Mouse (Mus musculus) midbrain, embryonic 12.5 days (tissue): Measurements from ENCODE around the gene Qtrt2. TPM values are rescaled to one million over a fixed set of nuclear protein-coding genes. Genes with fewer than 3 reads are reported as not detected.

Experiments used
- ATAC-seq: fragments of 200-750 bp; cut with Nextera tagmentation; 2 replicates; pipeline ENCODE4 v1.8.0; 2017; ENCODE audit warnings: low read depth, moderate TSS enrichment, moderate library complexity; ENCODE audit not compliant: low FRiP score
- H3K27ac ChIP-seq: fragments of 300-500 bp; sonication (generic); replicated peaks from 2 replicates; pipeline ENCODE4 v1.5.1; 2016; ENCODE audit warnings: mild to moderate bottlenecking
- H3K27me3 ChIP-seq: fragments of 300-500 bp; sonication (generic); 2 replicates; pipeline ENCODE4 v1.6.1; 2016; ENCODE audit warnings: mild to moderate bottlenecking
- H3K36me3 ChIP-seq: fragments of 300-500 bp; sonication (generic); 2 replicates; pipeline ENCODE4 v1.6.1; 2016
- H3K4me1 ChIP-seq: fragments of 300-500 bp; sonication (generic); 2 replicates; pipeline ENCODE4 v1.6.1; 2016
- H3K4me2 ChIP-seq: fragments of 300-500 bp; sonication (generic); replicated peaks from 2 replicates; pipeline ENCODE4 v1.6.1; 2016; ENCODE audit warnings: mild to moderate bottlenecking, moderate library complexity
- H3K4me3 ChIP-seq: fragments of 300-500 bp; sonication (generic); 2 replicates; pipeline ENCODE4 v1.5.1; 2016; ENCODE audit warnings: mild to moderate bottlenecking
- H3K9ac ChIP-seq: fragments of 300-500 bp; sonication (generic); replicated peaks from 2 replicates; pipeline ENCODE4 v1.6.1; 2016; ENCODE audit warnings: mild to moderate bottlenecking, moderate library complexity
- H3K9me3 ChIP-seq: fragments of 300-500 bp; sonication (generic); 2 replicates; pipeline ENCODE4 v1.6.1; 2016; ENCODE audit warnings: mild to moderate bottlenecking
- WGBS: fragments of 180-500 bp; shearing (Covaris S2); methylation state at CpG from one replicate; pipeline ENCODE4 v1.1.7; 2016; 5-methylcytosine and 5-hydroxymethylcytosine counted together
- polyA plus RNA-seq: library from polyadenylated mRNA; unstranded; fragments of >200 nt; fragmentation: Nextera tagmentation; extraction: Ambion mirVana; gene quantifications from 2 replicates; pipeline ENCODE4 v1.2.1, GENCODE M21; 2016

Gene Qtrt2
- polyA plus RNA-seq, 1 experiment from 2014 or later = 30.3 TPM

DNA sequence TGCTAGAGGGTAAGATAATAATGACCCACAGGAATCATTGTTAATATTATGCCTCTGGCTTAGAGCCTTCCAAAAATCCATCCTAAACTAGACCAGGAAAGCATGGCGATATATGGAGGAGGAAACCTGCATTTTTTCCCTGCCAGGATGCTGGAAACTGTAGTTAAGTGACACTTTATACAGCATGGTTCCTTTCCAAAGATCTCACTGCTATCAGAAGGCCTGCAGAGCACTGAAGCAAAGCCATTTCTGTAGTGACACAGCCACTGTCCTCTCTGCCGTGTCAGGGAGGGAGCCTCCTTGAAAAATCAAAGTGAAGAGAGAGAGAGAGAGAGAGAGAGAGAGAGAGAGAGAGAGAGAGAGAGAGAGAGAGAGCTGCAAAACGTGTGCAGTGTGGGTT lies 4.0 kb downstream of the Qtrt2 start:
- no peaks in the 10 kb centered on the region for H3K9me3 ChIP-seq
- H3K36me3 ChIP-seq = no peaks in the 10 kb centered on the region
- H3K9ac ChIP-seq = no peak overlapping the region
- no peak overlapping the region for H3K4me2 ChIP-seq
- 41% methylated on average over 3 of the region's 3 CpGs for WGBS
- H3K4me3 ChIP-seq = no peak overlapping the region
- H3K27ac ChIP-seq = no peak overlapping the region
- H3K27me3 ChIP-seq = no peaks in the 10 kb centered on the region
- ATAC-seq = peak; percentile 27; the same call in 1 of the 2 replicates
- H3K4me1 ChIP-seq = no peaks in the 10 kb centered on the region; the same call in 1 of the 2 replicates

DNA sequence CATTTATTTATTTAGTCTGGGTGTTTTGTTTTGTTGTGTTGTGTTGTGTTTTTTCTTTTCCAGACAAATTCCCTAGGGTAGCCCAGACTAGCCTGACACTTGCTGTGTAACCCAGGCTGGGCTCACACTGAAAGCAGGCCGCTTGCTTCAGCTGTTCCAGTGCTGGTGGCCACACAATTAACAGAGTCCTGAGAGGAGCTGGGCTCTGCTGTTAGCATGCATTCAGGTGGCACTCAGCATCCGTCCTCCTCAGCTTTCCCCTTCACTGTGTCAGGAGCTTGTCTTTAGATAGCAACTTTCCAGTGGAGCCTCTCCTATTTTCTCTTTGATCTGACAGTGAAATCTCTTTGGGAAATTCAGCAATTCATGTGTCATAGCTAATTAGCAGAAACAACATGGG lies 4.6 kb downstream of the Qtrt2 start:
- Histone ChIP-seq H3K4me1 (no peaks in the 10 kb centered on the region; the same call in 1 of the 2 replicates), H3K36me3 (no peaks in the 10 kb centered on the region), H3K4me3 (no peak overlapping the region), H3K4me2 (no peak overlapping the region), H3K9me3 (no peaks in the 10 kb centered on the region), H3K27me3 (no peaks in the 10 kb centered on the region), H3K9ac (no peak overlapping the region), H3K27ac (no peak overlapping the region; the same call in 1 of the 2 replicates)
- ATAC-seq = peak; percentile 78; the same call in 1 of the 2 replicates
- 24% methylated on average over 2 of the region's 2 CpGs for WGBS

DNA sequence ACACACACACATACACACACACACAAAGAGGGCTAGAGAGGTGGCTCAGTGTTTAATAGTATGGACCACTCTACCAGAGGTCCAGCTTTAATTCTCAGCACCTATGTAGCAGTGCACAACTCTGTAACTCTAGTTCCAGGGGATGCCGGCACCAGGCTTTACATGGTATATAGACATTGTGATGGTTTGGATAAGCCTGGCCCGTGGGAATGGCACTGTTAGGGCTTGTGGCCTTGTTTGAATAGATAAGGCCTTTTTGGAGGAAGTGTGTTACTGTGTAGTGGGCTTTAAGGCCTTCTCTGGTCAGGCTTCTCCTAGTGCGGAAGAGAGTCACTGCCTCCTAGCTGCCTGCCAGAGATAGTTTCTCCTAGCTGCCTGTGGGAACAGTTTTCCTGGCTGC lies 7.7 kb downstream of the Qtrt2 start:
- Histone ChIP-seq H3K27ac (no peak overlapping the region), H3K4me1 (no peaks in the 10 kb centered on the region; the same call in 1 of the 2 replicates), H3K4me3 (no peak overlapping the region), H3K36me3 (no peaks in the 10 kb centered on the region), H3K4me2 (no peak overlapping the region), H3K9me3 (no peaks in the 10 kb centered on the region), H3K27me3 (no peaks in the 10 kb centered on the region), H3K9ac (no peak overlapping the region)
- 88% methylated on average over 3 of the region's 3 CpGs for WGBS
- no peak for ATAC-seq

GRCm38 (mm10) chr16:43908881-43909280 lies 17.7 kb downstream of the Qtrt2 start:
- H3K4me2 ChIP-seq = no peak overlapping the region
- H3K4me1 ChIP-seq = no peaks in the 10 kb centered on the region
- ATAC-seq = no peak
- H3K27ac ChIP-seq = no peak overlapping the region
- H3K9ac ChIP-seq = no peak overlapping the region
- no peaks in the 10 kb centered on the region for H3K27me3 ChIP-seq
- peaks cover 17% of the 10 kb centered on the region; the same call in 1 of the 2 replicates for H3K36me3 ChIP-seq
- H3K9me3 ChIP-seq = no peaks in the 10 kb centered on the region
- no peak overlapping the region for H3K4me3 ChIP-seq
- 85% methylated on average over 2 of the region's 2 CpGs for WGBS

GRCm38 (mm10) chr16:43900571-43900970 lies 26.0 kb downstream of the Qtrt2 start:
- H3K4me2 ChIP-seq = no peak overlapping the region
- H3K27me3 ChIP-seq = no peaks in the 10 kb centered on the region
- H3K9me3 ChIP-seq = no peaks in the 10 kb centered on the region
- no peak overlapping the region for H3K9ac ChIP-seq
- no peaks in the 10 kb centered on the region for H3K4me1 ChIP-seq
- no peak for ATAC-seq
- no peaks in the 10 kb centered on the region for H3K36me3 ChIP-seq
- no peak overlapping the region for H3K4me3 ChIP-seq
- no peak overlapping the region for H3K27ac ChIP-seq

- no peak overlapping the region for H3K4me2 ChIP-seq
- H3K9ac ChIP-seq = no peak overlapping the region
- H3K27ac ChIP-seq = no peak overlapping the region
- H3K27me3 ChIP-seq = no peaks in the 10 kb centered on the region
- H3K4me3 ChIP-seq = no peak overlapping the region
- H3K9me3 ChIP-seq = no peaks in the 10 kb centered on the region
- 95% methylated on average over 4 of the region's 4 CpGs for whole genome bisulfite sequencing
- no peak for ATAC-seq
- no peaks in the 10 kb centered on the region for H3K36me3 ChIP-seq
- no peaks in the 10 kb centered on the region for H3K4me1 ChIP-seq
Measured at GRCm38 (mm10) chr16:43900138-43900537, 26.5 kb downstream of the Qtrt2 start.

DNA sequence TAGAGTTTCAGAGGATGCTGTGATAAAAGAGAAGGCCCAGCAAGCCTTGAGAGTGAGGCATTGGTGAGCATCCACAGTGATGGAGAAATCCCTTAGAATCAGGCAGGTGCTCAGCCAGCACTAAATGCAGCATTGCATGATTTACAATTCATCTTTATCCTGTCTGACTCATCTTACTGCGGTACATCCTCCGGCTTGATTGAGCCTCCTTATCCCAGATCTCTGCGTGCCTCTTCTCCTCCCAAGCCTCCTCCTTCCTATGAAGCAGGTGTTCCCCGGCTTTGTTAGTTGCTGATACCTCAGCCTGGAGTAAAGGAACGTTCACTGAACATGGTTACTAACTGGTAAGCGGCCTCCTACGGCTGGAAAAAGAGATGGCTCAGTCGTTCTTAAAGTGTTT lies 32.1 kb downstream of the Qtrt2 start:
- Histone ChIP-seq H3K27me3 (no peaks in the 10 kb centered on the region), H3K9ac (no peak overlapping the region), H3K4me3 (no peak overlapping the region), H3K27ac (no peak overlapping the region), H3K36me3 (no peaks in the 10 kb centered on the region), H3K4me1 (peaks cover 4% of the 10 kb centered on the region), H3K4me2 (no peak overlapping the region), H3K9me3 (no peaks in the 10 kb centered on the region)
- ATAC-seq = no peak
- WGBS = 90% methylated on average over 8 of the region's 8 CpGs

GRCm38 (mm10) chr16:43890747-43891336 lies 35.8 kb downstream of the Qtrt2 start:
- no peaks in the 10 kb centered on the region for H3K9me3 ChIP-seq
- H3K27me3 ChIP-seq = no peaks in the 10 kb centered on the region
- peak overlapping the region; percentile 85 for H3K4me2 ChIP-seq
- peak overlapping the region; percentile 65; the same call in 1 of the 2 replicates for H3K9ac ChIP-seq
- no peak overlapping the region for H3K27ac ChIP-seq
- peaks cover 16% of the 10 kb centered on the region for H3K4me1 ChIP-seq
- no peaks in the 10 kb centered on the region for H3K36me3 ChIP-seq
- H3K4me3 ChIP-seq = no peak overlapping the region; the same call in 1 of the 2 replicates
- ATAC-seq = no peak
- 92% methylated on average over 4 of the region's 4 CpGs for WGBS

GRCm38 (mm10) chr16:43890005-43890336 lies 36.6 kb downstream of the Qtrt2 start:
- WGBS = 0% methylated on average over 9 of the region's 9 CpGs
- peak; percentile 97 for ATAC-seq
- Histone ChIP-seq H3K9ac (peak overlapping the region; percentile 65), H3K9me3 (no peaks in the 10 kb centered on the region), H3K4me3 (peak overlapping the region; percentile 59), H3K27ac (peak overlapping the region; percentile 49), H3K27me3 (no peaks in the 10 kb centered on the region), H3K36me3 (no peaks in the 10 kb centered on the region), H3K4me2 (peak overlapping the region; percentile 85), H3K4me1 (peaks cover 16% of the 10 kb centered on the region)

DNA sequence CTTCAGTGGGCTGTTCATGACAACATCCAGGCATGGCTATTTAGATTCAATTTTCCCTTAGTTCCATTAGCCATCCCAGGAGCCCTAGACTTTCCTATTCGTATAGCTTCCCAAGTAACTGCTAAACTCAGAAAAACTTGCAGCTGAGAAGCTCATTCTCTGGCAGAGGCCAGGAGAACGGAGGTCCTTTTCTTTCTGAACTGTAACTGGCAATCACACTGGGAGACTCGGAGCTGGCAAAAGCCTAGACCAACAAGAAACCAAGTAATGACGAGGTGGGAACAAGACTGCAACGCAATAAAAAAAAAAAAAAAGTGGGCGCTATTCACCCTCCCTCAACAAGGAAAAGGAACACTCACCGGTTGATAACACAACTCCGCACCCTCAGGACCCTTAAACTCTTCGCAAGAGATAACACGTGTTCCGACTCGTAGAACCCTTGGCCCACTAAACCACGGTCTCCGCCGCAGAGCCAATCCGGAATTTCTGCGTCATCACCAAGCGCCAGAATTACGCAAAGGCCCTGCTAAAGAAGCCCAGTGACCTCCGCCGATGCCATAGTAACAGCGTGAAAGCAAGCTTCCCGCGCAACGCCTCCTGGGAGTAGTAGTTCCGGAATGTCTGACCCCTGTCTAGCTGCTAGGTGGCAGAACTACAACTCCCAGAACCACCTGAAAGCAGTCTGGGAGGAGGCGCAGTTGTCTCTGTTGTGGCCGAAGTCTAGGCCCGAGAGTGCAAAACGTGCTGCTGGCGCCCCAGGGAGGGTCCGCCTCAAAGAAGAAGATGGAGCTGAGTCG lies 37.2 kb downstream of the Qtrt2 start, which contains the start of gene Ccdc191:
Gene Ccdc191, plus strand, starts transcription at position 593 of the 797 bp plus-strand sequence.
- peak within 1 kb of the TSS; percentile 49 for H3K27ac ChIP-seq

DNA sequence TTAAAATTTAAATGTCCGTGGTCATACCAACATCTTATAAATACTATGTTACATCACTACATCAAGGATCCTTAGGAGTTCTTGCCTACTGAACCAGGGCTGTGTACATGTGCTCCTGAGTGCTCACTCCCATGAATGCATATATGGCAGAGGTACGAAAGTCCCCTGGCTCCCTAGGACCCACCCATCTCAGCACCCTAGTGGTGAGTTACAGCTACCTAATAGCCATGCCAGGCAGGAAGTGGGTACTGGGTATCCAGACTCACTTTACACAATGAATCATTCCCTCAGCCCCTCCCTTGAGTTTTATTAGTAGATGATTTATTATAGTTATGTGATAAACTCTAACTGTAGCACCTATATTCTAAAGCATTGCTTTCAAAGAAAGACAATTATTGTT lies 44.3 kb downstream of the Qtrt2 start:
- Histone ChIP-seq H3K9me3 (no peaks in the 10 kb centered on the region), H3K27me3 (no peaks in the 10 kb centered on the region), H3K36me3 (peaks cover 15% of the 10 kb centered on the region), H3K27ac (no peak overlapping the region), H3K4me2 (no peak overlapping the region), H3K9ac (no peak overlapping the region), H3K4me1 (no peaks in the 10 kb centered on the region), H3K4me3 (no peak overlapping the region)
- 96% methylated on average over 2 of the region's 2 CpGs for WGBS
- no peak for ATAC-seq

More for the DNA sequence above, 37.2 kb downstream of the Qtrt2 start, which contains the start of gene Ccdc191:
- Histone ChIP-seq H3K9me3 (no peaks in the 10 kb centered on the region), H3K4me1 (peaks cover 16% of the 10 kb centered on the region), H3K4me2 (peak within 1 kb of the TSS; percentile 85), H3K27me3 (no peaks in the 10 kb centered on the region), H3K9ac (peak within 1 kb of the TSS; percentile 66), H3K4me3 (peak within 1 kb of the TSS; percentile 59), H3K36me3 (no peaks in the 10 kb centered on the region)
- peak; percentile 100 for ATAC-seq
- WGBS = under 1% methylated on average over 33 of the region's 33 CpGs

DNA sequence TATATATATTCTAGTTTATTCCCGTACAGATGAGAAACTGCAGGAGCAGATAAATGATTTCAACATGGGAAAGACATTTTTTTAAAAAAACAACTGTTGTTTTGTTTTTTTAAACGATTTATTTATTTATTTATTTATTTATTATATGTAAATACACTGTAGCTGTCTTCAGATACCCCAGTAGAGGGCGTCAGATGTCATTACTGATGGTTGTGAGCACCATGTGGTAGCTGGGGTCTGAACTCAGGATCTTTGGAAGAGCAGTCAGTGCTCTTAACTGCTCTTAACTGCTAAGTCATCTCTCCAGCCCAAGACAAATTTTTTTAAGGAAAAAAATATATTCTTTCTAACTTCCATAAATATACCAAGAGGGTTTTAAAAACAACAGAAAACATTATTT lies 45.0 kb downstream of the Qtrt2 start:
- H3K4me2 ChIP-seq = no peak overlapping the region
- ATAC-seq = no peak
- H3K27ac ChIP-seq = no peak overlapping the region
- no peaks in the 10 kb centered on the region for H3K27me3 ChIP-seq
- H3K9ac ChIP-seq = no peak overlapping the region
- H3K9me3 ChIP-seq = no peaks in the 10 kb centered on the region
- H3K36me3 ChIP-seq = peaks cover 16% of the 10 kb centered on the region
- H3K4me3 ChIP-seq = no peak overlapping the region
- H3K4me1 ChIP-seq = no peaks in the 10 kb centered on the region
- WGBS = 62% methylated on average over 3 of the region's 3 CpGs
